Mouse (Mus musculus): ENCODE results near the gene Gnaq. TPM values are rescaled to one million over a fixed set of nuclear protein-coding genes. Genes with fewer than 3 reads are reported as not detected.

Gene Gnaq
- polyA plus RNA-seq, 1 experiment from 2014 or later: 23.8 TPM

- WGBS: 96% methylated on average over 1 of the region's 1 CpGs
- H3K27ac ChIP-seq: no peak overlapping the region
- no peak overlapping the region for H3K4me2 ChIP-seq
- no peak overlapping the region for H3K9ac ChIP-seq (replicated peaks)
- H3K36me3 ChIP-seq: no peaks in the 10 kb centered on the region
- H3K4me1 ChIP-seq (replicated peaks): peaks cover 28% of the 10 kb centered on the region
- no peak overlapping the region for H3K4me3 ChIP-seq (replicated peaks)
- no peaks in the 10 kb centered on the region for H3K27me3 ChIP-seq
- ATAC-seq (ENCODE audit: insufficient number of reproducible peaks, insufficient read depth, low FRiP score, low TSS enrichment, low read depth): no peak
- H3K9me3 ChIP-seq: no peaks in the 10 kb centered on the region
These were observed 104.4 kb downstream of the Gnaq start for GRCm38 (mm10) chr19:16237034-16237433.

- H3K9ac ChIP-seq (replicated peaks): no peak overlapping the region
- H3K9me3 ChIP-seq: no peaks in the 10 kb centered on the region
- ATAC-seq (ENCODE audit: insufficient number of reproducible peaks, insufficient read depth, low FRiP score, low TSS enrichment, low read depth): no peak
- no peak overlapping the region for H3K27ac ChIP-seq
- H3K4me3 ChIP-seq (replicated peaks): no peak overlapping the region
- no peaks in the 10 kb centered on the region for H3K27me3 ChIP-seq
- WGBS: 74% methylated on average over 4 of the region's 4 CpGs
- no peaks in the 10 kb centered on the region for H3K36me3 ChIP-seq
- H3K4me1 ChIP-seq (replicated peaks): peaks cover 31% of the 10 kb centered on the region
- no peak overlapping the region for H3K4me2 ChIP-seq
These were observed 105.4 kb downstream of the Gnaq start for GRCm38 (mm10) chr19:16238072-16238471.

GRCm38 (mm10) chr19:16238512-16238911 is 105.9 kb downstream of the Gnaq start:
- Histone ChIP-seq H3K4me2 (no peak overlapping the region), H3K36me3 (no peaks in the 10 kb centered on the region), H3K4me1 (replicated peaks) (peaks cover 31% of the 10 kb centered on the region), H3K27me3 (no peaks in the 10 kb centered on the region), H3K9me3 (no peaks in the 10 kb centered on the region), H3K4me3 (replicated peaks) (no peak overlapping the region), H3K27ac (no peak overlapping the region), H3K9ac (replicated peaks) (no peak overlapping the region)
- ATAC-seq (ENCODE audit: insufficient number of reproducible peaks, insufficient read depth, low FRiP score, low TSS enrichment, low read depth): no peak
- 20% methylated on average over 2 of the region's 2 CpGs for WGBS

GRCm38 (mm10) chr19:16242708-16243107 is 110.1 kb downstream of the Gnaq start:
- no peaks in the 10 kb centered on the region for H3K27me3 ChIP-seq
- H3K9ac ChIP-seq (replicated peaks): no peak overlapping the region
- H3K27ac ChIP-seq: no peak overlapping the region
- H3K4me3 ChIP-seq (replicated peaks): no peak overlapping the region
- no peak overlapping the region for H3K4me2 ChIP-seq
- no peak for ATAC-seq (ENCODE audit: insufficient number of reproducible peaks, insufficient read depth, low FRiP score, low TSS enrichment, low read depth)
- H3K9me3 ChIP-seq: no peaks in the 10 kb centered on the region
- no peaks in the 10 kb centered on the region for H3K36me3 ChIP-seq
- 72% methylated on average over 3 of the region's 3 CpGs for WGBS
- peaks cover 23% of the 10 kb centered on the region for H3K4me1 ChIP-seq (replicated peaks)

- WGBS: 89% methylated on average over 2 of the region's 2 CpGs
These were observed 116.4 kb downstream of the Gnaq start for GRCm38 (mm10) chr19:16249025-16249424.

GRCm38 (mm10) chr19:16250921-16251320 is 118.3 kb downstream of the Gnaq start:
- Histone ChIP-seq H3K9ac (replicated peaks) (no peak overlapping the region), H3K36me3 (no peaks in the 10 kb centered on the region), H3K4me1 (replicated peaks) (peaks cover 23% of the 10 kb centered on the region; the same call in 1 of the 2 replicates), H3K9me3 (no peaks in the 10 kb centered on the region), H3K27ac (peak overlapping the region; percentile 25; the same call in 1 of the 2 replicates), H3K4me2 (no peak overlapping the region), H3K4me3 (replicated peaks) (no peak overlapping the region), H3K27me3 (no peaks in the 10 kb centered on the region)
- no peak for ATAC-seq (ENCODE audit: insufficient number of reproducible peaks, insufficient read depth, low FRiP score, low TSS enrichment, low read depth)
- 78% methylated on average over 3 of the region's 3 CpGs for WGBS

More at GRCm38 (mm10) chr19:16249025-16249424, 116.4 kb downstream of the Gnaq start:
- H3K36me3 ChIP-seq: no peaks in the 10 kb centered on the region
- peaks cover 23% of the 10 kb centered on the region; the same call in 1 of the 2 replicates for H3K4me1 ChIP-seq (replicated peaks)
- H3K27me3 ChIP-seq: no peaks in the 10 kb centered on the region
- no peak overlapping the region for H3K4me2 ChIP-seq
- H3K27ac ChIP-seq: no peak overlapping the region
- no peaks in the 10 kb centered on the region for H3K9me3 ChIP-seq
- H3K4me3 ChIP-seq (replicated peaks): no peak overlapping the region
- H3K9ac ChIP-seq (replicated peaks): no peak overlapping the region
- ATAC-seq (ENCODE audit: insufficient number of reproducible peaks, insufficient read depth, low FRiP score, low TSS enrichment, low read depth): no peak

GRCm38 (mm10) chr19:16251819-16252218 is 119.2 kb downstream of the Gnaq start:
- no peak overlapping the region for H3K9ac ChIP-seq (replicated peaks)
- no peaks in the 10 kb centered on the region for H3K27me3 ChIP-seq
- H3K9me3 ChIP-seq: no peaks in the 10 kb centered on the region
- H3K4me2 ChIP-seq: no peak overlapping the region
- H3K36me3 ChIP-seq: no peaks in the 10 kb centered on the region
- WGBS: 55% methylated on average over 5 of the region's 5 CpGs
- peaks cover 23% of the 10 kb centered on the region; the same call in 1 of the 2 replicates for H3K4me1 ChIP-seq (replicated peaks)
- no peak overlapping the region for H3K27ac ChIP-seq
- H3K4me3 ChIP-seq (replicated peaks): no peak overlapping the region
- no peak for ATAC-seq (ENCODE audit: insufficient number of reproducible peaks, insufficient read depth, low FRiP score, low TSS enrichment, low read depth)

- no peaks in the 10 kb centered on the region for H3K36me3 ChIP-seq
- 73% methylated on average over 4 of the region's 4 CpGs for WGBS
These were observed 120.1 kb downstream of the Gnaq start for GRCm38 (mm10) chr19:16252696-16253095.

GRCm38 (mm10) chr19:16254881-16255280 is 122.2 kb downstream of the Gnaq start:
- WGBS: 81% methylated on average over 1 of the region's 1 CpGs
- no peak for ATAC-seq (ENCODE audit: insufficient number of reproducible peaks, insufficient read depth, low FRiP score, low TSS enrichment, low read depth)
- Histone ChIP-seq H3K4me1 (replicated peaks) (peaks cover 36% of the 10 kb centered on the region), H3K9ac (replicated peaks) (no peak overlapping the region), H3K4me3 (replicated peaks) (no peak overlapping the region), H3K36me3 (no peaks in the 10 kb centered on the region), H3K27ac (no peak overlapping the region), H3K27me3 (no peaks in the 10 kb centered on the region), H3K9me3 (no peaks in the 10 kb centered on the region), H3K4me2 (no peak overlapping the region)

More at GRCm38 (mm10) chr19:16252696-16253095, 120.1 kb downstream of the Gnaq start:
- Histone ChIP-seq H3K9ac (replicated peaks) (no peak overlapping the region), H3K27me3 (no peaks in the 10 kb centered on the region), H3K27ac (no peak overlapping the region), H3K4me2 (no peak overlapping the region), H3K9me3 (no peaks in the 10 kb centered on the region), H3K4me1 (replicated peaks) (peaks cover 23% of the 10 kb centered on the region; the same call in 1 of the 2 replicates), H3K4me3 (replicated peaks) (no peak overlapping the region)
- no peak for ATAC-seq (ENCODE audit: insufficient number of reproducible peaks, insufficient read depth, low FRiP score, low TSS enrichment, low read depth)

- Histone ChIP-seq H3K36me3 (no peaks in the 10 kb centered on the region), H3K27ac (no peak overlapping the region), H3K9ac (replicated peaks) (no peak overlapping the region), H3K27me3 (no peaks in the 10 kb centered on the region), H3K4me1 (replicated peaks) (peaks cover 36% of the 10 kb centered on the region), H3K4me3 (replicated peaks) (no peak overlapping the region), H3K9me3 (no peaks in the 10 kb centered on the region), H3K4me2 (no peak overlapping the region)
- ATAC-seq (ENCODE audit: insufficient number of reproducible peaks, insufficient read depth, low FRiP score, low TSS enrichment, low read depth): no peak
- 85% methylated on average over 2 of the region's 2 CpGs for WGBS
These were observed 122.7 kb downstream of the Gnaq start for GRCm38 (mm10) chr19:16255294-16255693.

GRCm38 (mm10) chr19:16258766-16259355 is 126.2 kb downstream of the Gnaq start:
- no peak overlapping the region for H3K9ac ChIP-seq (replicated peaks)
- no peaks in the 10 kb centered on the region for H3K9me3 ChIP-seq
- H3K4me3 ChIP-seq (replicated peaks): no peak overlapping the region
- no peak overlapping the region for H3K27ac ChIP-seq
- 0 out of 2 replicates have a peak, but pooled peaks cover 5% of the 10 kb centered on the region for H3K36me3 ChIP-seq
- no peak overlapping the region for H3K4me2 ChIP-seq
- H3K27me3 ChIP-seq: no peaks in the 10 kb centered on the region
- ATAC-seq (ENCODE audit: insufficient number of reproducible peaks, insufficient read depth, low FRiP score, low TSS enrichment, low read depth): no peak
- peaks cover 13% of the 10 kb centered on the region for H3K4me1 ChIP-seq (replicated peaks)

Measured in limb, embryonic 12.5 days (tissue).